Mouse (Mus musculus) adrenal gland, adult 18-20 months (tissue): ENCODE measurements around the gene Gm21970. TPM values are rescaled to one million over a fixed set of nuclear protein-coding genes. Genes with fewer than 3 reads are reported as not detected.

Experiments used
- DNase-seq, 2 experiments: peaks; one replicate each; pipeline ENCODE4 v3.0.0; 2021 to 2022; ENCODE audit warnings: low spot score in 2 of 2
- total RNA-seq, 2 experiments: library from RNA; stranded (reverse); gene quantifications; 1 replicate in 1 of 2; 2 replicates in 1 of 2; pipeline ENCODE4 v1.2.3; 2021

The Gm21970 gene
- total RNA-seq, 2 experiments from 2014 or later = not detected

DNA sequence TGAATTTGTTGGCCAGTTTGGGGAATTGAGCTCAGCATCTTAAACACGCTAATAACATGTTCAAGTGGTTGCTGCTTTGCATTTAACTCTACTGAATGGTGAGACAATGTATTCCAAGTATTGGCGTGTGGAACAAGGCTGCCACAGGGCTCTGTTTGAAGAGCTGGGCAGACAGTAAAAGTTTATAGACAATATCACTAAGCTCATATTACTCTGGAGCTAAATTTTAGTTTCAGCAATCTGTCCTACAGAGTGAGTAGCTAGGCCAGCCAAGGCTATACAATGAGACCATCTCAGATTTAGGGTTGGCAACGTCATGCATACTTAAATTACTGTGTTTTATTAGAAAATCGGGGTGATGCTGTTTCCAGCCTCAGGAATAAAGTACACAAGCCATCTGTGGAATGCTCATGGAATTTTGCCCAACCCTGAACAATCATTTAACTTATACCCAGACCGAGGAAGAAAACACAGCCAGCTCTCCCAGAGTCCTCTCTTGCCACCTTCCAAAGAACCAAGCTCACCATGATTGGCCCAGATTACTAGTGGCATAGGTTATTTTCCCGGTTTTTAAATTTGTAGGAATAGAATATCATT lies 10.1 kb downstream of the Gm21970 start:
- DNase-seq = no peak

DNA sequence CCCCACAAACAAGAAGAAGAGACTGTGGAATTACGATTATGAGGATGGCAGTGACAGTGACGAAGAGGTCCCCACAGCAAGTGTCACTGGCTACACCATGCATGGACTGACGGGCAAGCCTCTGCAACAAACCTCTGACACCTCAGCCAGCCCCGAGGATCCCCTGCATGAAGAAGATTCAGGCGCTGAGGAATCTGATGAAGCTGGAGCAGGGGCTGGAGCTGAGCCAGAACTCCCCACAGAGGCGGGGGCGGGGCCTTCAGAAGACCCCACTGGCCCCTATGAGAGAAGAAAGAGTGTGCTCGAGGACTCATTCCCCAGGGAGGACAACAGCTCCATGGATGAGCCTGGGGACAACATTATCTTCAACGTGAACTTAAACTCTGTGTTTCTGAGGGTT lies 12.3 kb downstream of the Gm21970 start:
- no peak for DNase-seq

DNA sequence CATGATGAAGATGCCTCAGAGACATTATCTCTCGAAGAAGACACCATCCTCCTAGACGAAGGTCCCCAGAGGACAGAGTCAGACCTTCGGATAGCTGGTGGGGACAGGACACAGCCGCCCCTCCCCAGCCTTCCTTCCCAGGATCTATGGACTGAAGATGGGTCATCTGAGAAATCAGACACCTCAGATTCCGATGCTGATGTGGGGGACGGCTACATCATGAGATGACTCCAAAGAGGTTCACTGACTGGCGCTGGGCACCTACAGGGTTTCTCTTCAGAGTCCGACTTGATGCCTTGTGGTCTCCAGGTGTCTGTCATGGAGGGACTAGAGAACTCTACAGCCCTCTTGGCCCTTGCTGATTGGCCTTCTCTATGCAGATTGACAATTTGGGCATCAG lies 12.7 kb downstream of the Gm21970 start:
- DNase-seq = no peak

DNA sequence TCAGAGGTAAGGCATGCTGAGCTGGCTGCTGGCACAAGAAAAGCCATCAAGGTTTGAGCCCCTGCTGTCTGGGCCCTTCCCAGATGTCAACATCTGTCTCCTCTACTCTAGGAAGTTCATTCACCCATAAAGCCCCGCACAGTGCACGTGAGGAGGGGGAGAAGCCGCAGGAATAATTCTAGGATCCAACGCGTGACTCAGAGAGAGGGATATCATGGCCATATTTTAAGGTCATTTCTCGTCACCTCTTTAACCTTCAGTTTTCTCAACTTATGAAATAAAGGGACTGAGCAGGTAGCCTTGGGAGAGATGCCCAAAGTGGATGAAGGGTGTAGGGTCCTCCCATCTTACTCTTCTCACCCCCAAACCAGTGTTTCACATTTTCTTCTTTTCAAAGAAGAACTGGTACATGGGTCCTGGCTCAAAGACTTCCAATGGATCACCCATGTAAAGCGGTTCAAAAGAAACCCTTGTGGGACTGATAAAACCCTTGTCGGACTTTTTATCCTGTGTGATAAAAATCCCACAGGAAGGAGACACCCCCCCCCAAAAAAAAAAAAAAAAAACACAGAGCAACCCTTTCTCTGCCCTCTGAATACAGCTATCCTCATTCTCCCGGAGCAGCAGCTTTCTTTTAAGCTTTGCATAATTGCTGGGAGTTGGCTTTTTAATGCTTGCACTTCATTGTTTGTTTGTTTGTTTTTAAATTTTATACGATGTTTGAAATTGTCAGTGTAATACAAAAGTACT lies 13.5 kb downstream of the Gm21970 start:
- DNase-seq = no peak

DNA sequence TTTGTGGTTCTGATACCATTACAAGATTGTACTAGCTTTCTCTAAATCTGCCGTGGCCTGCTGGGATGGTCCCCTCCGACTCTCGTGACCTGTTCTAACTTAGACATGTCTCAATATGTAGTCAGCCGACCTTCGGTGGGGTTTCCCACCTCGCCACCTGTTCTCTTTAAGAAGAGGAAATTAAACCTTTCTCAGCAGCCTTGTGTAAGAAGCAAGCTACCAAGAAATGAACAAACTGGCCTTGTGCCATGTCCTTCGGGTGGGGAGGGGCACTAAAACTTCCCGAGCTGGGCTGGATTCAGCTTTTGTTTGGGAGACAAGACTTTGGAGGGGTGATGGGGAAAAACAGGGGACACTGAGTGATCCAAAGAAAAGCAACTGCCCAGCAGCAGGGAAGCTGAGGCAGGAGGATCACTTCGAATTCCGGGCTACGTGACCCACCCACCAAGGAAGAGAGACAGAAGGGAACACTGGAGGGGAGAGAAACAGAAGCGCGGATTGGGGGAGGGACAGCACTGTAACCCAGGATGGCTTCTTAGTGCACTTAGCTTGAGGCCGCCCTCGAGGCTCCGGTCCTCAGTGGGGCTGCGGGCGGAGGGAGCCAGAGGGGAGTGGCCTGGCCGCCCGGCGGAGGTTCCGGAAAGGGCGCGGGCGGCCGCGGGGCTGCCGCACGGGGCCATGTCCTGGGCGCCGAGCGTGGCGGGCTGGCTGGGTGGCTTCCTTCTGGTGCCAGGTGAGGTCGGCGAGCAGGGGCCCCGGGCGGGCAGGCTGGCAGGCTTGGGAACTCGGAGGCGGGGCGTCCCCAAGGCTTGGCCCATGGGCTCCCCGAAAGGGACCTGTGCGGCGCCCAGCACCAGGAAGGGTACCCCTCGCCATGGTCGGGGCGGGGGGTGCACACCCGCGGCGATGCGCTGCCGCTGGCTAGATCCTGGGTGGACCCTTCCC lies 14.4 kb downstream of the Gm21970 start, which contains the start of gene Il10rb:
TSS of gene Il10rb (plus strand) at position 525 of the 945 bp plus-strand sequence.
- peak; percentile 81 to 82 for DNase-seq

DNA sequence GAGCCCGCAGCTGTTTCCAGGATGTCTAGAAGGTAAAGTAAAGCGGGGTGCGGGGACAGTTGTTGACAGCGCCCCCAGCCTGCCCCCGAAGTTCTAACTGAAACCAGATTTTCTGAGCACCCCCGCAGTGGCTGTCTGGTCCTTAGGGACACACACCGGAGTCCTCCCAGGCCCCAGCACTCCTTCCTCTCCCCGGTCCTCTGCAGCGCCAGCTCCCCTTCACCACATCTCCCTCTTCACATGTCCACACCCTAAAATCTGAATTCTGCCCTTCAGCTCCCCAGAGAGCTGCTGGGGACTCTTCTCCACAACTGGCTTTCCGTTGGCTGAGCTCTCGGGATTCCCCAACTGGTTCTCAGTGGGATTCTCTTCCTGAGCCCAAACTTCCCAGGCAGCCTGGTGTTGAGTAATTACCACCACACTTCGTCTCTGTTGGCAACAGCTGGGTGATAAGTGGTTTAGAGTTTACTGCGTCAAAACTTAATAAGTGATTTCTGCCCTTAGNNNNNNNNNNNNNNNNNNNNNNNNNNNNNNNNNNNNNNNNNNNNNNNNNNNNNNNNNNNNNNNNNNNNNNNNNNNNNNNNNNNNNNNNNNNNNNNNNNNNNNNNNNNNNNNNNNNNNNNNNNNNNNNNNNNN lies 15.2 kb downstream of the Gm21970 start:
- DNase-seq = no peak

DNA sequence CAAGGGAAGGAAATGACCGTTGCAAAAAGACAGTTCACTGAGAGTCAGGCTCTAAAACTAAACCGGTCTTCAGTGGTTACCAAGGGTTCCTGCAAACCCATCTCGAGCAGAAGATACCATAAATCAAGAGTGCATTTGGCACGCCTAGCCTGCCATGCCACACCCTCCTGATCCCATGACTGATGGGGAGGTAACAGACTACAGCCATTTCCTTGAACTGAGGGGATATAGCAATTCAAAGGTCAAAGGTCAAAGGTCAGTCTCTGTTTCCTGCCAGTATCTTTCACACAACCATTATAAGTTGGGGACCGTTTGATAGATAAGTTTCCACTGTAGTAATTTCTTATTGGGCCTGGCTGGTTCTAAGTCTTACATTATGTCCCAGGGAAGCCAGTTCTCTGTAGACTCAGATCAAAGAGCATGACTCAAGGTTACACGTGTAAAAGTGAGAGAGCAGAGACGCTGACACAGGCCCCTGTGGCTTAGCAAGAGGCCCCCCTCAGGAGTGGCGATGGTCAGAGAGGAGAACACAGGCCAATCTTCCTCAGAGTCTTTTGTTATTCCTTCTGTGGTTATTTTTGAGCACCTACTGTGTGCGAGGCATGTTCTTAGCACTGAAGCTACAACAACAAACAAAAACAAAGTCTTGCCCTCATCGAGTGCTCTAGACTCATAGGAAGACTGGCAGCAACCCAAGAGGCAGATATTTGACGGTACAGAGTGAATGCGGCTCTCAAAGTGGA lies 21.8 kb downstream of the Gm21970 start:
- DNase-seq = no peak

DNA sequence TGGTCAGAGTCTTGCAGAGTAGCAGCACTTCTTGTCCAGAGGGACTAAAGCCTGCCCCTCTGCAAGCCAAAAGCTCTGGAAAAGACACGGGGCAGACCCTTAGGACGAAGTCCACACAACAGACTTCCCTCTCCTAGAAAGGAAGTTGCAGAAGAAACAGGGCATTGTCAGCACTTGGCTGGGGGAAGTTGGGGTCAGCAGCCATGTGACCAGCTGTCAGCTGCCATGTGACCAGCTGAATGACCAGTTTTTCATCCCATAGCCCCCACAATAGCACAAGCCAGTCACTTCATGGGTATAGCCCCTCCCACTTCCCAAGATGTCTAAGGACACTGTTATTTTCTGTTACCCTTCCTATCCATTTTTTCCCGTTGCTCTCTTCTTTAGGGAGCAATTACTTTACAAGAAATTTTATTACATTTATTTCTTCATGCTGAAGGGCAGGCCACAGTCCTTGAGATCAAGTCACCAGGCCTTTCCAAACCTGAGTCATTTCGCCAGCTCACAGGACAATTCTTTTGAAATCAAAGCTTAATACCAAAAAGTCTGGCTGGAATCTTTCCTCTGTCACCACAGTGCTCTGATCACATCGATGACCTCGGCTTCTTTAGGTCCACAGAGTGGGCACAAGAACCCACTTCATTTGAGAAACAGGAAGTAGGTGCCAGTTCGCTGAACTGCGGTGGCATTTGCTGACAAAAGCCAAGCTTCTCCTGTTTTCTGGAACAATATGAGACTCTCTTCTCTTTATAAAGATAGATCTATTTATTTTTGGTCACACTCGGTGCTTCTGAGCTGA lies 24.1 kb downstream of the Gm21970 start:
- DNase-seq = no peak

DNA sequence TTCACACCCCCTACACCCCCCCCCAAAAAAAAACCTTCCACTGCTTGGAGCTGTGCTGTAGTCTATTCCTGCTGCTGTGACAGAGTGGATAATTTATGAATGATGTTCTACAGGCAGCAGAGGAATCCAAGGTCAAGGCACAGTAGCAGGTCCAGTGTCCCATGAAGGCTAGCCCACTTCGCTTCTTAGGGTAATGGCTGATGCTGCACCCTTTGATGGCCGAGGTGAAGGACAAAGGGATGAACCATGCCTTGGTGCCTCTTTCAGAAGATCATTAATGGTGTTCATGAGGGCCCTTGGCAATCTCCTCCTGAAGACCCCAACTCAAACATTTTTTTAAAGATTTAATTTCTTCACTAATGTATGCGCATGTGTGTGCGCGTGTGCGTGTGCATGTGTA lies 24.8 kb downstream of the Gm21970 start:
- no peak for DNase-seq

DNA sequence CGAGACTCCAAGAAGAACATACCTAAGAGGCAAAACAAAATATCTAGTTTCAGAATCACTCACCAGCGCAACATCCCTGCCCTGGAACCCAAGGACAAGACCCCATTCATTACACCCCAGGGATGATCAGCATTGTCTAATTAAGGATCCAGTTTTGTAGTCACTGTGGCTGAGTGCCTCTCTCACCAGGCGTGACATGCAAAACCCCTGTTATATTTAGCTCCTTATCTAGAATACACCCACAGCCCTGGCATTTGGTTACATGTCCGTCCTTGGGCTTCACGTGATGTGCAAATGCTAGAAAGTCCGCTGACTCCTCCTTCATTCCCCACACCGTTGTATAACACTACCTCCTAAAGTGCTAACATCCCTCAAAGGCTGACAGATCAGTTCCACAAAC lies 25.4 kb downstream of the Gm21970 start:
- no peak for DNase-seq

DNA sequence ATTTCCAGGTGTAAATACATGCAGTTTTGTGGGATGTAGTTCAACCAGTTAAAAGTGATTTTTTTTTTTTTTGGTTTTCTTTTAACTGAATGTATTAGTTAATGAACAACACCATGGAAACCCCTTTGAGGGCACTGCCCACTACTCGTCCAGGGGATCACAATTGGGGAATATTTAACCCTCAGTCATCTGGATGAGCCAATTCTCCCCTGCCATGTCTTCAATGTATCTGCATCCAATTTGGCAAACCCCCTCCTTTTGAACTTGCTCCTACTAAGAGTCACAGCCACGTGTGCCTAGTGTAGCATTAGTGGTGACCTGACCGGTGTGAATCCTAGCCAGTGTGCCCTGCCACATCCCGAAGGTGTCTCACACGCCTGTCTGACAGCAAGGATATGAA lies 27.0 kb downstream of the Gm21970 start:
- no peak for DNase-seq

DNA sequence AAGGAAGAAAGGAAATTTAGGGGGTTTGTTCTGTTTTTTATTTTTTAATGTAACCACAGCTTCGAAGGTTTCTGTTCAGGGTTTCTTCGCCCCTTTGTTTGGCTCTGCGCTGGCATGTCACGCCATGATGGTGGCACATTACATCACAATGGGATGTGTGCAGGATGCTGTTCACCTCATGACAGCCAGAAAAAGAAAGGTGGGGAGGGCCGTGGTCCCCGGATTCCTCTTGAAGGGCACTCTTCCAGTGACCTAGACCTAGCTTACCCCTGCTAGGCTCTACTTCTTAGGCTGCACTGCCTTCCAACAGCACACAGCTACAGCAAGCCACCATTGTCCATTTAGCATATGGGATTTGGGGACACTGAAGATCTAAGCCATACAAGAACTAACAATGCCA lies 34.3 kb downstream of the Gm21970 start:
- no peak for DNase-seq

DNA sequence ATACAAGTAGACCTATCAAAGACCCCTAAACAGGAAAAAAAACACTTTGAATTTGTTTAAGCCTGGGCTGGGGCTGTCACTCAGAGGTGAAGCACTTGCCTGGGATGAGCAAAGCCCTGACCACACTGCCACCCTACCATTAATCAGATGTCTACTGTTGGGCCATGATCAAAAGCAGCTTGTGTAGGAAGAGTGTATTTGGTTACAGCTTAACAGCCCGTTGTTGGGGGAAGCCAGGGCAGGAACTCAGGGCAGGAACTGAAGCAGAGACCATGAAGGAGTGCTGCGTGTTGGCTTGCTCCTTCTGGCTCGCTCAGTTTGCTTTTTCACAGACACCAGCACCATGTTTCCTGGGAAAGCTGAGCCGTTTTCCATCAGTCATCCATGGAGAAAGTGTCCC lies 35.1 kb downstream of the Gm21970 start:
- no peak for DNase-seq

DNA sequence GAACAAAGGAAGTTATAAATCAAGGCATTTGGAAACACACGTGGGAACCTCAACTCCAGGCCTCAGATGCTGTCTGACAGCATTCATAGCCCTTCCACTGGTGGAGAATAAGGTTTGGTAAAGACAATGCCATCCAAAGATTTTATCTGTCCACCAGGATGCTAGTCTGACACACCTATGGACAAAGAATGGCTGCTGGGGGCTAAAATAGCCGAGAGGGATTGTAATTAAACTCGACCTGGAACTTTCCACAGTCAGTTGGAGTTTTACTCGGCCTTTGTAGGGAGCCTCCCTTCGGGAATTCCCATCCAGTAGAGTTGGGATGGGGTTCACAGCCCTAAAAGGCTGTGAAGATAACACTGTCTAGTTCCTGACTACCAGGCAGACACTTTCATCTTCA lies 35.9 kb downstream of the Gm21970 start:
- no peak for DNase-seq

DNA sequence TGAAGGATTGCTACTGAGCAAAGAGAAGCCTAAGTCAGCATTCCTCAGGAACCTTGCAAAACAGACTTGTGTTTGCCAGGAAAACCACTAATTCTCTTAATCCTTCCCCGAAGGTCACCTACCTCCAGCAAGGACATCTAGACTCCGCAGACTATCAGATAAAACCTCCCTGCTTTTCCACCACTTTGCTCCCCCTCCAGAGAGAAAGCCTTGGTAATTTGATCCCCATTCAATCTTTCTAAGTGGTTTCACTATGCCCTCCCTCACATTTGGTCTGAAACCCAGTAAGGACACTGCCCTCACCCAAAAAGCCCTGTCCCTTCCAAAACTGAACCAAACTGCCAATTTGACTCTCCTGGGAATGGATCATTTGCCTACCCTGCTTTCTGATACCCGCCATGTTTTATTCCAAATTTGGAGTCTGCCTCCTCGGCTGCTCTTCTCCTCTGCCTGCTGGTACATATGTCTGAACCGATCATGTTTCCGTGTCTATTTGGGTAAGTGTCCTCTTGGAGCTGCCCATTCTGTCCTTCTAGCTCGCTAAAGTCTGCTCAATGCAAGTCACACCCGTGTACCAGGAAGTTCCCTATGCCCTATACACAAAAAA lies 36.8 kb downstream of the Gm21970 start:
- no peak for DNase-seq

DNA sequence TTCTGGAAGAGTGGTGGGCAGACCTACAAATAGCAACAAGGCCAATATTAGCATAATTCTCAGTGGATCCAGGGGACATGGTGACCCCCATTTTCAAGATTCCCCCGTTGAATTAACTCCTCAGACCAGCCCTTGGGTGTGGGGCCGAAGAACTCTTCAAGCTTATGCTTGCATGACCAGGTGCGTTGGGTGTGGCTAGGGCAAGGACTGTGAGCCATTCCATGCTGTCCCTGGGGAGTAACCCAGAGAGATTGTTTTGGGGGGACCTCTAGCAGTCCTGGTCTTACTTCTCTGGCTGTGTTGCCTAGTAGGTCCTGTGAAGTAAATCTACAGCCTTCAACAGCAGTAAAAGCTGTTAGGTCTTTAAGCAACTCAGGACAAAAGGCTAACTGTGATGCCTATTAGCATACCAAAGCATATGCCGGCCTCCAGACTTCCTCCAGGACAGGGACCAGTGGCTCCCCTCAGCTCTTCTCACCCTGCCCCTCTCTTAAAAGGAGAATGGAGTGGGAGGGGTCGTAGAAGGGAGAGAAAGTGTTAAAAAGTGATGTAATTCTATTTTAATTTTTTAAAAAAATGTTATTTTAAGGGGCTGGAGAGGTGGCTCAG lies 41.3 kb downstream of the Gm21970 start:
- DNase-seq = no peak

DNA sequence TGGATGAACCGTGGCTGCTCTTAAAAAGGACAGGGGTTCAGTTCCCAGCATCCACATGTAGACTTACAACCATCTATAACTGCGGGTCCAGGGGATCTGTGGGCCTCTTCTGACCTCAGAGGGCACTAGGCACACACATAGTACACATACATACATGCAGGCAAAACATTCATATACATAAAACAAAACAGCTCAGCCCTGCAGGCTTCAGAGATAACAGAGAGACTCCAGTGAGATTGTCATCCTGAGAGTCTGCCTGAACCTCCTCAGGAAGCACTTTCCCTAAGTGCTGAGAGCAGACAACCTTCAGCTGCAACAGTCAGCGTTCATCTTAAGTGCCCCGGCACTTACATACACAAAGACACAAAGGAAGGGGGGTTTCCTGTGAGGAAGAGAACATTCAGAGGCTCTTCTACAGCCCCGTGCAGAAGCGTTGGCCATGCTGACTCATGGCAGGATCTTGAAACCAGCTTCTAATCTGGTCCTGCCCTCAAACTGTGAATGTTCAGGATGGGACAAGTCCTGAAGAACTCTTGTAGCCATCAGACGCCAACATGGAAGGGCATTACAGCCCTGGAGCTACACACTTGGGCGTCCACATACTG lies 41.9 kb downstream of the Gm21970 start:
- DNase-seq = no peak

DNA sequence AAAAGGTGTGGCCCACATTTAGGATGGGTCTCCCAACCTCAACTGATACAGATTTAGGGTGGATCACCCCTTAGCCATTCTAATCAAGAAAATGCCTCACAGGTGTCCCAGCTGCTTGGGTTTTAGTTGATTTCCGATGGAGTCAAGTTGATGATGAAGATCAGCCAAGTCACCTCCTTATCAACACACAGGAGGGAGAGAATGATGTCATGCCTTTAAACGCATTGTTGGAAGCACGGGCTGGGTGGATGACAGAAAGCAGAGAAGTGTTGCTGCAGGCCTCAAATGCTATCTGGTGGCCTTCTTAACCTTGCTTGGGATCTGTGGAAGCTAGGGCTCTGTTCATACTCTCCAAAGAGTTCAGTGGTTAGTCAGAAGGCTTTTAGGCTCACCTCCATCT lies 42.6 kb downstream of the Gm21970 start:
- no peak for DNase-seq

DNA sequence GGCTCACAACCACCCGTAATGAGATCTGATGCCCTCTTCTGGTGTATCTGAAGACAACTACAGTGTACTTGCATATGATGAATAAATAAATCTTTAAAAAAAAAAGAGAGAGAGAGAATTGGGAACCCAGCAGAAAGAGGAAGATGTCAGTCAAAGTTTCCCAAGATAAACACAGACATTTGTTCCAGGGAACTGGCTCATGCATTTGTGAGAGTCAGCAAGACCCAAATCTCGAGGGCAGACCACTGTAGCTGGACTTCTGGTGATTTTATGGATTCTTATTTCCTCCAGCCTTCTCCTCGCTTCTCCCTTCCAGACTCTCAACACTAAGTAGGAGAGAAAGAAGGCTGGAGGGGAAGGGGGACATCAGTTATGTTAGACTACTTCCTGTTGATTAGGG lies 46.6 kb downstream of the Gm21970 start:
- no peak for DNase-seq
